Comparison of ENCODE assay signal across 9 mouse cellular contexts in the genomic region with DNA sequence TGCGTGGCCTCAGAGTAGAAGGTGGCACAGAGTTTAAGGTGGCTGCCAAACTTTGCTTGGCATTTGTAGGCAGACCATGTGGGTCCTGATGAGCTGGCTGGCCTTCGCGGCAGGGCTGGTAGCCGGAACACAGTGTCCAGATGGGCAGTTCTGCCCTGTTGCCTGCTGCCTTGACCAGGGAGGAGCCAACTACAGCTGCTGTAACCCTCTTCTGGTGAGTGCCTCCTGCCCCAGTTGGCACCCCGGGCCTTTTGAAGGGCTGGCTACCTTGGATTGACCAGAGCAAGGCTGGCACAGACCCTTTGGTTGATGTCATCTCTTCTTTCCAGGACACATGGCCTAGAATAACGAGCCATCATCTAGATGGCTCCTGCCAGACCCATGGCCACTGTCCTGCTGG. TPM values are rescaled to one million over a fixed set of nuclear protein-coding genes. Genes with fewer than 3 reads are reported as not detected.
A peak's percentile ranks its signal among the peaks of the same experiment; 100 is the strongest.
DNase-seq lines count a peak whose midpoint lies in the region; ATAC-seq and TF ChIP-seq lines count a peak whose summit lies in the region.
"Had no signal": no experiment of that assay in that cellular context is flagged by ENCODE, and none has a peak within 500 bp of the region (broad histone marks: within the 10 kb centered on the region; RNA-seq: fewer than 3 reads in every experiment).

No protein-coding gene starts in this region.

- H3K27me3 ChIP-seq in hindbrain, postnatal 0 days (ENCODE audit: insufficient read depth, low read length) = no peaks in the 10 kb centered on the region
- H3K27me3 ChIP-seq in hindbrain, embryonic 12.5 days = 0 out of 2 replicates have a peak, but pooled peaks cover 8% of the 10 kb centered on the region
- H3K27me3 ChIP-seq in MEL (ENCODE audit: control insufficient read depth in 1 of 2, insufficient read depth in 2 of 2, low read length in 2 of 2) = no peaks in the 10 kb centered on the region
- no peaks in the 10 kb centered on the region for H3K27me3 ChIP-seq in intestine, embryonic 16.5 days (replicated peaks; ENCODE audit: control insufficient read depth, insufficient read depth, low read length)
- no peaks in the 10 kb centered on the region for H3K27me3 ChIP-seq in midbrain, embryonic 16.5 days (ENCODE audit: control insufficient read depth, insufficient read depth, low read depth, low read length)
- H3K27me3 ChIP-seq in forebrain, postnatal 0 days (ENCODE audit: insufficient read depth, low read length) = no peaks in the 10 kb centered on the region

- no peak overlapping the region for H3K4me2 ChIP-seq in hindbrain, postnatal 0 days (ENCODE audit: low read depth, low read length)
- H3K4me2 ChIP-seq in hindbrain, embryonic 12.5 days (replicated peaks) = no peak overlapping the region
- 0 out of 2 replicates have a peak overlapping the region, but pooled peaks have one; percentile 9 for H3K4me2 ChIP-seq in intestine, embryonic 16.5 days (ENCODE audit: low read depth, low read length)
- H3K4me2 ChIP-seq in midbrain, embryonic 16.5 days (ENCODE audit: low read length) = no peak overlapping the region
- no peak overlapping the region for H3K4me2 ChIP-seq in forebrain, postnatal 0 days (ENCODE audit: low read depth)

- no peak overlapping the region for H3K4me3 ChIP-seq in hindbrain, postnatal 0 days (ENCODE audit: low read length)
- H3K4me3 ChIP-seq in hindbrain, embryonic 12.5 days = no peak overlapping the region
- H3K4me3 ChIP-seq in MEL (ENCODE audit: control insufficient read depth in 1 of 2, insufficient read depth in 1 of 2, low read depth in 2 of 2, low read length in 2 of 2) = no peak overlapping the region
- H3K4me3 ChIP-seq in intestine, embryonic 16.5 days (ENCODE audit: low read length) = no peak overlapping the region
- no peak overlapping the region for H3K4me3 ChIP-seq in midbrain, embryonic 16.5 days (ENCODE audit: low read depth, low read length)
- H3K4me3 ChIP-seq in forebrain, postnatal 0 days (ENCODE audit: low read depth, low read length) = no peak overlapping the region
- H3K4me3 ChIP-seq: limb, embryonic 13.5 days had no signal

- H3K36me3 ChIP-seq in hindbrain, postnatal 0 days (ENCODE audit: insufficient read depth, low read length) = peaks cover 17% of the 10 kb centered on the region
- peaks cover 31% of the 10 kb centered on the region for H3K36me3 ChIP-seq in hindbrain, embryonic 12.5 days
- peaks cover 0 to 11% of the 10 kb centered on the region in 2 experiments; a peak in 3 of 4 replicates for H3K36me3 ChIP-seq in MEL (ENCODE audit: control insufficient read depth in 1 of 2, insufficient read depth in 2 of 2, low read length in 2 of 2)
- peaks cover 13% of the 10 kb centered on the region for H3K36me3 ChIP-seq in intestine, embryonic 16.5 days (ENCODE audit: control insufficient read depth, insufficient read depth, low read length)
- H3K36me3 ChIP-seq in midbrain, embryonic 16.5 days (ENCODE audit: control insufficient read depth, insufficient read depth, low read length) = peaks cover 23% of the 10 kb centered on the region
- peaks cover 38% of the 10 kb centered on the region for H3K36me3 ChIP-seq in forebrain, postnatal 0 days (ENCODE audit: insufficient read depth)

- WGBS in hindbrain, postnatal 0 days = 66% methylated on average over 6 of the region's 6 CpGs
- WGBS in hindbrain, embryonic 12.5 days = 92% methylated on average over 6 of the region's 6 CpGs
- WGBS in intestine, embryonic 16.5 days = 93% methylated on average over 6 of the region's 6 CpGs
- WGBS in midbrain, embryonic 16.5 days = 87% methylated on average over 6 of the region's 6 CpGs
- WGBS in forebrain, postnatal 0 days = 83% methylated on average over 6 of the region's 6 CpGs

- DNase-seq in hindbrain, postnatal 0 days (ENCODE audit: low spot score) = peak; percentile 36
- DNase-seq in MEL (ENCODE audit: low read depth, low spot score) = no peak
- DNase-seq in cerebellum, adult 9-11 months = peak; percentile 87
- DNase-seq in thymus, postnatal 4 days = no peak
- no peak for DNase-seq in forebrain, postnatal 0 days

- no peak for TF ChIP-seq RAD21 in MEL (IDR thresholded peaks at IDR 0.05; ENCODE audit: low read depth, low read length)

- no peaks in the 10 kb centered on the region for H3K9me3 ChIP-seq in hindbrain, postnatal 0 days (ENCODE audit: low read length)
- H3K9me3 ChIP-seq in hindbrain, embryonic 12.5 days (replicated peaks) = no peaks in the 10 kb centered on the region
- no peaks in the 10 kb centered on the region for H3K9me3 ChIP-seq in MEL (replicated peaks; ENCODE audit: insufficient read depth, low read length)
- no peaks in the 10 kb centered on the region for H3K9me3 ChIP-seq in intestine, embryonic 16.5 days (ENCODE audit: control insufficient read depth, low read length)
- H3K9me3 ChIP-seq in midbrain, embryonic 16.5 days (replicated peaks; ENCODE audit: control insufficient read depth, low read length, poor library complexity, severe bottlenecking) = no peaks in the 10 kb centered on the region
- H3K9me3 ChIP-seq in forebrain, postnatal 0 days (ENCODE audit: low read length) = no peaks in the 10 kb centered on the region
- H3K9me3 ChIP-seq: limb, embryonic 13.5 days had no signal

- no peak for TF ChIP-seq CTCF in hindbrain, postnatal 0 days (IDR thresholded peaks at IDR 0.05; ENCODE audit: low read depth)
- no peak for TF ChIP-seq CTCF in MEL (IDR thresholded peaks at IDR 0.05 in 2 of 3, conservative IDR thresholded peaks at IDR 0.05 in 1 of 3; ENCODE audit: control insufficient read depth in 1 of 3, insufficient read depth in 1 of 3, low read depth in 2 of 3, low read length in 3 of 3, poor library complexity in 1 of 3, severe bottlenecking in 1 of 3)
- no peak for TF ChIP-seq CTCF in forebrain, postnatal 0 days (IDR thresholded peaks at IDR 0.05; ENCODE audit: low read depth)

- H3K79me2 ChIP-seq in MEL (ENCODE audit: control insufficient read depth, insufficient read depth, low read length, poor library complexity) = peaks cover 2% of the 10 kb centered on the region; the same call in 1 of the 2 replicates

- no peak for TF ChIP-seq EP300 in MEL (IDR thresholded peaks at IDR 0.05; ENCODE audit: low read depth in 1 of 2, low read length in 2 of 2)

- 0 out of 2 replicates have a peak overlapping the region, but pooled peaks have one; percentile 21 for H3K9ac ChIP-seq in hindbrain, postnatal 0 days (replicated peaks; ENCODE audit: low read length)
- no peak overlapping the region for H3K9ac ChIP-seq in hindbrain, embryonic 12.5 days
- H3K9ac ChIP-seq in MEL (ENCODE audit: control insufficient read depth, low read depth, low read length, poor library complexity, severe bottlenecking) = no peak overlapping the region
- H3K9ac ChIP-seq in intestine, embryonic 16.5 days (ENCODE audit: low read depth, low read length) = peak overlapping the region; percentile 16; the same call in 1 of the 2 replicates
- H3K9ac ChIP-seq in midbrain, embryonic 16.5 days (ENCODE audit: low read depth, low read length) = no peak overlapping the region
- H3K9ac ChIP-seq in forebrain, postnatal 0 days = no peak overlapping the region

- H3K4me1 ChIP-seq in hindbrain, postnatal 0 days (ENCODE audit: insufficient read depth, low read length) = peaks cover 21% of the 10 kb centered on the region
- peaks cover 45% of the 10 kb centered on the region for H3K4me1 ChIP-seq in hindbrain, embryonic 12.5 days
- H3K4me1 ChIP-seq in MEL (ENCODE audit: control insufficient read depth in 1 of 2, insufficient read depth in 2 of 2, low read length in 2 of 2) = peaks cover 5 to 22% of the 10 kb centered on the region in 2 experiments
- peaks cover 29% of the 10 kb centered on the region for H3K4me1 ChIP-seq in intestine, embryonic 16.5 days (ENCODE audit: control insufficient read depth, insufficient read depth, low read length)
- peaks cover 20% of the 10 kb centered on the region for H3K4me1 ChIP-seq in midbrain, embryonic 16.5 days (ENCODE audit: control insufficient read depth, insufficient read depth, low read length)
- H3K4me1 ChIP-seq in forebrain, postnatal 0 days (ENCODE audit: insufficient read depth) = peaks cover 9% of the 10 kb centered on the region

- peak overlapping the region; percentile 32; the same call in 1 of the 2 replicates for H3K27ac ChIP-seq in hindbrain, postnatal 0 days
- H3K27ac ChIP-seq in hindbrain, embryonic 12.5 days = no peak overlapping the region
- H3K27ac ChIP-seq in MEL (ENCODE audit: control insufficient read depth, low read depth, low read length) = no peak overlapping the region
- no peak overlapping the region for H3K27ac ChIP-seq in intestine, embryonic 16.5 days (ENCODE audit: low read length)
- H3K27ac ChIP-seq in midbrain, embryonic 16.5 days (ENCODE audit: low read length) = no peak overlapping the region
- H3K27ac ChIP-seq in forebrain, postnatal 0 days (ENCODE audit: low read depth, low read length) = no peak overlapping the region
- H3K27ac ChIP-seq: limb, embryonic 13.5 days had no signal

- ATAC-seq in hindbrain, postnatal 0 days = no peak
- no peak for ATAC-seq in hindbrain, embryonic 12.5 days (ENCODE audit: low FRiP score)
- ATAC-seq in intestine, embryonic 16.5 days = no peak
- no peak for ATAC-seq in midbrain, embryonic 16.5 days
- no peak for ATAC-seq in forebrain, postnatal 0 days

- no peak for TF ChIP-seq POLR2A in MEL (IDR thresholded peaks at IDR 0.05; ENCODE audit: control insufficient read depth in 1 of 2, insufficient read depth in 1 of 2, low read depth in 1 of 2, low read length in 2 of 2, poor library complexity in 1 of 2)

RNA-seq across cellular contexts. Expression of a gene that starts 2.8 kb away (rescaled TPM):
- total RNA-seq in hindbrain, postnatal 0 days (2014; rRNA removed) = 85.6 and 98.5 TPM in 2 replicates
- 98.4 and 104 TPM in 2 replicates for polyA plus RNA-seq in hindbrain, postnatal 0 days (2015; fragmentation: Nextera tagmentation; extraction: Ambion mirVana)
- polyA plus RNA-seq in hindbrain, embryonic 12.5 days (2016; fragmentation: Nextera tagmentation; extraction: Ambion mirVana) = 96.9 and 101 TPM in 2 replicates
- total RNA-seq in MEL (2012; rRNA removed) = 14.5 and 14.7 TPM in 2 replicates
- 10 to 100 TPM in 1 of 2 experiments, not detected in 1; 42.1 TPM for polyA plus RNA-seq in MEL (2012; ENCODE audit: insufficient read depth in 1 of 2, insufficient read length in 2 of 2, low read depth in 1 of 2, low replicate concordance in 2 of 2, missing spikeins in 1 of 2)
- 221 and 245 TPM in 2 replicates for polyA plus RNA-seq in intestine, embryonic 16.5 days (2015; fragmentation: Nextera tagmentation; extraction: Ambion mirVana)
- polyA plus RNA-seq in midbrain, embryonic 16.5 days (2015; fragmentation: Nextera tagmentation; extraction: Ambion mirVana) = 65.2 and 75.8 TPM in 2 replicates
- total RNA-seq in forebrain, postnatal 0 days (2014; rRNA removed) = 49.5 and 66.2 TPM in 2 replicates
- 72.3 and 86.6 TPM in 2 replicates for polyA plus RNA-seq in forebrain, postnatal 0 days (2015; fragmentation: Nextera tagmentation; extraction: Ambion mirVana)

RNA-seq across cellular contexts. Expression of a gene that starts 14.6 kb away (rescaled TPM):
- total RNA-seq in hindbrain, postnatal 0 days (2014; rRNA removed) = 546 and 699 TPM in 2 replicates
- 20.6 and 21.0 TPM in 2 replicates for polyA plus RNA-seq in hindbrain, postnatal 0 days (2015; fragmentation: Nextera tagmentation; extraction: Ambion mirVana)
- 21.5 and 22.8 TPM in 2 replicates for polyA plus RNA-seq in hindbrain, embryonic 12.5 days (2016; fragmentation: Nextera tagmentation; extraction: Ambion mirVana)
- total RNA-seq in MEL (2012; rRNA removed) = 1.8 and 2.0 TPM in 2 replicates
- 1 to 10 TPM in 1 of 2 experiments, not detected in 1; 8.8 TPM for polyA plus RNA-seq in MEL (2012; ENCODE audit: insufficient read depth in 1 of 2, insufficient read length in 2 of 2, low read depth in 1 of 2, low replicate concordance in 2 of 2, missing spikeins in 1 of 2)
- polyA plus RNA-seq in intestine, embryonic 16.5 days (2015; fragmentation: Nextera tagmentation; extraction: Ambion mirVana) = 0.86 and 1.8 TPM in 2 replicates
- 18.1 and 20.5 TPM in 2 replicates for polyA plus RNA-seq in midbrain, embryonic 16.5 days (2015; fragmentation: Nextera tagmentation; extraction: Ambion mirVana)
- total RNA-seq in forebrain, postnatal 0 days (2014; rRNA removed) = 351 and 361 TPM in 2 replicates
- 26.2 and 26.9 TPM in 2 replicates for polyA plus RNA-seq in forebrain, postnatal 0 days (2015; fragmentation: Nextera tagmentation; extraction: Ambion mirVana)

RNA-seq across cellular contexts. Expression of a gene that starts 25.1 kb away (rescaled TPM):
- total RNA-seq in hindbrain, postnatal 0 days (2014; rRNA removed) = 169 and 194 TPM in 2 replicates
- 165 and 176 TPM in 2 replicates for polyA plus RNA-seq in hindbrain, postnatal 0 days (2015; fragmentation: Nextera tagmentation; extraction: Ambion mirVana)
- 148 and 157 TPM in 2 replicates for polyA plus RNA-seq in hindbrain, embryonic 12.5 days (2016; fragmentation: Nextera tagmentation; extraction: Ambion mirVana)
- 174 and 183 TPM in 2 replicates for total RNA-seq in MEL (2012; rRNA removed)
- polyA plus RNA-seq in MEL (2012; ENCODE audit: insufficient read depth in 1 of 2, insufficient read length in 2 of 2, low read depth in 1 of 2, low replicate concordance in 2 of 2, missing spikeins in 1 of 2) = 100 to 1,000 TPM in 1 of 2 experiments, not detected in 1; 325 TPM
- 366 and 376 TPM in 2 replicates for polyA plus RNA-seq in intestine, embryonic 16.5 days (2015; fragmentation: Nextera tagmentation; extraction: Ambion mirVana)
- polyA plus RNA-seq in midbrain, embryonic 16.5 days (2015; fragmentation: Nextera tagmentation; extraction: Ambion mirVana) = 144 and 150 TPM in 2 replicates
- 96.3 and 114 TPM in 2 replicates for total RNA-seq in forebrain, postnatal 0 days (2014; rRNA removed)
- polyA plus RNA-seq in forebrain, postnatal 0 days (2015; fragmentation: Nextera tagmentation; extraction: Ambion mirVana) = 120 and 129 TPM in 2 replicates

RNA-seq across cellular contexts. Expression of a gene that starts 37.0 kb away (rescaled TPM):
- 3.5 and 5.6 TPM in 2 replicates for total RNA-seq in hindbrain, postnatal 0 days (2014; rRNA removed)
- polyA plus RNA-seq in hindbrain, postnatal 0 days (2015; fragmentation: Nextera tagmentation; extraction: Ambion mirVana) = 13.7 and 14.2 TPM in 2 replicates
- polyA plus RNA-seq in hindbrain, embryonic 12.5 days (2016; fragmentation: Nextera tagmentation; extraction: Ambion mirVana) = 7.1 and 8.5 TPM in 2 replicates
- 8.3 and 10.7 TPM in 2 replicates for total RNA-seq in MEL (2012; rRNA removed)
- polyA plus RNA-seq in MEL (2012; ENCODE audit: insufficient read depth in 1 of 2, insufficient read length in 2 of 2, low read depth in 1 of 2, low replicate concordance in 2 of 2, missing spikeins in 1 of 2) = 10 to 100 TPM in 1 of 2 experiments, not detected in 1; 55.7 TPM
- polyA plus RNA-seq in intestine, embryonic 16.5 days (2015; fragmentation: Nextera tagmentation; extraction: Ambion mirVana) = 3.1 and 3.7 TPM in 2 replicates
- 8.3 and 11.6 TPM in 2 replicates for polyA plus RNA-seq in midbrain, embryonic 16.5 days (2015; fragmentation: Nextera tagmentation; extraction: Ambion mirVana)
- total RNA-seq in forebrain, postnatal 0 days (2014; rRNA removed) = 2.2 and 3.7 TPM in 2 replicates
- polyA plus RNA-seq in forebrain, postnatal 0 days (2015; fragmentation: Nextera tagmentation; extraction: Ambion mirVana) = 8.7 and 12.4 TPM in 2 replicates

RNA-seq across cellular contexts. Expression of a gene that starts 39.7 kb away (rescaled TPM):
- total RNA-seq in hindbrain, postnatal 0 days (2014; rRNA removed) = 310 and 349 TPM in 2 replicates
- 114 and 125 TPM in 2 replicates for polyA plus RNA-seq in hindbrain, postnatal 0 days (2015; fragmentation: Nextera tagmentation; extraction: Ambion mirVana)
- polyA plus RNA-seq in hindbrain, embryonic 12.5 days (2016; fragmentation: Nextera tagmentation; extraction: Ambion mirVana) = 125 and 140 TPM in 2 replicates
- 0.39 and 0.42 TPM in 2 replicates for total RNA-seq in MEL (2012; rRNA removed)
- polyA plus RNA-seq in MEL (2012; ENCODE audit: insufficient read depth in 1 of 2, insufficient read length in 2 of 2, low read depth in 1 of 2, low replicate concordance in 2 of 2, missing spikeins in 1 of 2) = 1 to 10 TPM in 1 of 2 experiments, not detected in 1; 2.1 TPM
- polyA plus RNA-seq in intestine, embryonic 16.5 days (2015; fragmentation: Nextera tagmentation; extraction: Ambion mirVana) = 6.0 and 6.8 TPM in 2 replicates
- 151 and 155 TPM in 2 replicates for polyA plus RNA-seq in midbrain, embryonic 16.5 days (2015; fragmentation: Nextera tagmentation; extraction: Ambion mirVana)
- 306 and 418 TPM in 2 replicates for total RNA-seq in forebrain, postnatal 0 days (2014; rRNA removed)
- polyA plus RNA-seq in forebrain, postnatal 0 days (2015; fragmentation: Nextera tagmentation; extraction: Ambion mirVana) = 118 and 121 TPM in 2 replicates

Comparison
In these comparisons a context has a peak if more than half of its experiments do, and no peak if none do; other contexts are left out.
1. H3K9ac ChIP-seq: peak in hindbrain, postnatal 0 days (single experiment) and intestine, embryonic 16.5 days (single experiment); none in hindbrain, embryonic 12.5 days (single experiment), MEL (single experiment), midbrain, embryonic 16.5 days (single experiment) and forebrain, postnatal 0 days (single experiment).
2. DNase-seq: peak in hindbrain, postnatal 0 days (single experiment) and cerebellum, adult 9-11 months (single experiment); none in MEL (single experiment), thymus, postnatal 4 days (single experiment) and forebrain, postnatal 0 days (single experiment).